Mouse (Mus musculus) ES-E14 (cell line): ENCODE data around the gene Olfr64. TPM values are rescaled to one million over a fixed set of nuclear protein-coding genes. Genes with fewer than 3 reads are reported as not detected.

Source experiments
- DNase-seq: peaks from one replicate; pipeline ENCODE4 v3.0.0-alpha.2; 2013; ENCODE audit warnings: low read depth, low spot score
- H3K27ac ChIP-seq: 2 replicates; pipeline ENCODE4 v1.5.1; 2012; ENCODE audit warnings: low read depth, mild to moderate bottlenecking, low read length, moderate library complexity, mixed read lengths; ENCODE audit not compliant: poor library complexity, insufficient read depth, severe bottlenecking
- H3K36me3 ChIP-seq: 2 replicates; pipeline ENCODE4 v1.6.1; 2012; ENCODE audit warnings: mild to moderate bottlenecking, low read length, moderate library complexity, mixed read lengths; ENCODE audit not compliant: control insufficient read depth, poor library complexity, insufficient read depth, severe bottlenecking
- H3K4me1 ChIP-seq, 2 experiments: fragments of 150-350 bp in 1 of 2; sonication (generic) in 1 of 2; 2 replicates each; pipeline ENCODE4 v1.6.1; 2012; ENCODE audit warnings: low read length in 2 of 2, mild to moderate bottlenecking in 1 of 2, mixed read lengths in 1 of 2; ENCODE audit not compliant: control insufficient read depth in 2 of 2, insufficient read depth in 2 of 2, poor library complexity in 1 of 2
- H3K4me3 ChIP-seq, 2 experiments: fragments of 150-350 bp in 1 of 2; sonication (generic) in 1 of 2; 2 replicates each; pipeline ENCODE4 v1.5.1; 2012; ENCODE audit warnings: low read length in 2 of 2, low read depth in 1 of 2, mild to moderate bottlenecking in 1 of 2, mixed read lengths in 1 of 2; ENCODE audit not compliant: insufficient read depth in 1 of 2, poor library complexity in 1 of 2, severe bottlenecking in 1 of 2
- H3K9ac ChIP-seq: 2 replicates; pipeline ENCODE4 v1.6.1; 2012; ENCODE audit warnings: low read depth, mild to moderate bottlenecking, low read length, mixed read lengths; ENCODE audit not compliant: poor library complexity, insufficient read depth, severe bottlenecking
- H3K9me3 ChIP-seq: fragments of 150-350 bp; sonication (generic); 2 replicates; pipeline ENCODE4 v1.6.1; 2012; ENCODE audit warnings: low read depth, mild to moderate bottlenecking, low read length; ENCODE audit not compliant: control insufficient read depth, insufficient read depth
- CHD2 ChIP-seq: IDR thresholded peaks from 2 replicates; pipeline ENCODE4 v1.6.1; 2014; ENCODE audit warnings: mild to moderate bottlenecking, low read depth, low read length, inconsistent platforms
- HCFC1 ChIP-seq: IDR thresholded peaks from 2 replicates; pipeline ENCODE4 v1.6.1; 2012; ENCODE audit warnings: low read length, inconsistent platforms, borderline replicate concordance; ENCODE audit not compliant: insufficient read depth
- MAFK ChIP-seq: IDR thresholded peaks from 2 replicates; pipeline ENCODE4 v1.6.1; 2014; ENCODE audit warnings: mild to moderate bottlenecking, low read depth, low read length, inconsistent platforms; ENCODE audit not compliant: insufficient read depth
- ZC3H11A ChIP-seq: IDR thresholded peaks from 2 replicates; pipeline ENCODE4 v1.6.1; 2012; ENCODE audit warnings: low read depth, mild to moderate bottlenecking, inconsistent platforms, low read length, borderline replicate concordance
- ZNF384 ChIP-seq: IDR thresholded peaks from 2 replicates; pipeline ENCODE4 v1.6.1; 2012; ENCODE audit warnings: low read depth, low read length, inconsistent platforms
- in situ Hi-C, 2 experiments: fragments of 600-800 bp; cut with MboI; formaldehyde crosslinking; loops; one replicate each; pipeline ENCODE4 v1.15.1; 2025; ENCODE audit warnings: low sequenced_read_pairs in 2 of 2, inconsistent platforms in 1 of 2; ENCODE audit not compliant: unreplicated experiment in 2 of 2
- total RNA-seq: library from RNA; depleted of rRNA; stranded (reverse); fragments of 300-350 nt; gene quantifications from 2 replicates; pipeline ENCODE4 v1.2.3, GENCODE M21; 2012

The Olfr64 gene
- total RNA-seq, 1 experiment, result not detected

DNA sequence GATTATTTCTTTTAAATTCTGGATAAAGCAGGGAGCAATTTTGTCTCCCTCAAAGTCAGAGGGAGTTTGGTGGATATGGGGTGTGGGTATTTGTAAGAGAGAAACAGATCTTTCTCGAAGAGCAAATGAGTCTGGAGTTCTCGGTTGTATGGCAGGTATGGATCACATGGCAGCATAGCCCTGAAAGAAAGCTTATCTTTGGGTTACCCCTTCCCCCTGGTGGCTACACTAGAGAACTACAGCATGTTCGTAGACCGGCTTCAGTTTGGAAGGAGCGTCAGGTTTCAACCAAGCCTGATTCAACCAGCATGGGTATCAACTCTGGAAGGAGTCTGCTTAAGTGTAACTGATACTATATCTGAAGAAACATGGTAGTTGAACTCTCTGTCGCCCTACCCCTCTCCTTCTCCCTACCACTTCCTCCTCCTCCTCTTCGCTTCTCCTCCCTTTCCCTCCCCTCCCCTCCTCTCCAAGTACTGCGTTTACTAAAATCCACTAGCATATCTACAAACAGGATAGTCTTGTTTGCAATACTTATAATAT, 18.8 kb upstream of the Olfr64 start:
- Histone ChIP-seq H3K36me3 (no peaks in the 10 kb centered on the region), H3K9me3 (no peaks in the 10 kb centered on the region), H3K4me1 (no peaks in the 10 kb centered on the region), H3K4me3 (no peak overlapping the region), H3K9ac (no peak overlapping the region), H3K27ac (no peak overlapping the region)
- TF ChIP-seq MAFK (no peak), HCFC1 (no peak), CHD2 (no peak), ZC3H11A (no peak), ZNF384 (no peak)
- peak; percentile 36 for DNase-seq
- in situ Hi-C loops, result no loop called here

DNA sequence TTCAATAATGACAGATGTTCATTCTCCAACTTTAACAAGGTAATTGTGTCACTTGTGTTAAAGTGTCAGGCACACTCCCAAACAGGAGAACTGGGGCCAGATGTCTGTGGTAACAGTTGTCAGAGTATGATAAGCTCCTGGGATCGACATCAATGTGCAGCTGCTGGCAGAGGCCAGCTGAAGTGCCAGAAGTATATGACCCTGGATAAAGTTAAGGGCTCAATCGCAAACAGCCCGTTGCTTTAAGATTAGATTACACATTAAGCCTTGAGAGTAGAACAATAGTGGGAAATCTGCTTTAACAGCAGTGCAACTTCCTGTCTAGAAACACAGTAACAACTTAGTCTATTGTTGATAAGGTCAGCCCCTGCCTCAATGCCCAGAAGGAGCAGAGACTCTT, 15.8 kb upstream of the Olfr64 start:
- TF ChIP-seq MAFK (no peak), HCFC1 (no peak), CHD2 (no peak), ZNF384 (no peak), ZC3H11A (no peak)
- no peaks in the 10 kb centered on the region for H3K36me3 ChIP-seq
- H3K4me3 ChIP-seq, result no peak overlapping the region
- no peak for DNase-seq
- H3K9ac ChIP-seq, result no peak overlapping the region
- H3K27ac ChIP-seq, result no peak overlapping the region
- H3K9me3 ChIP-seq, result no peaks in the 10 kb centered on the region
- H3K4me1 ChIP-seq, result no peaks in the 10 kb centered on the region
- in situ Hi-C loops, result no loop called here

DNA sequence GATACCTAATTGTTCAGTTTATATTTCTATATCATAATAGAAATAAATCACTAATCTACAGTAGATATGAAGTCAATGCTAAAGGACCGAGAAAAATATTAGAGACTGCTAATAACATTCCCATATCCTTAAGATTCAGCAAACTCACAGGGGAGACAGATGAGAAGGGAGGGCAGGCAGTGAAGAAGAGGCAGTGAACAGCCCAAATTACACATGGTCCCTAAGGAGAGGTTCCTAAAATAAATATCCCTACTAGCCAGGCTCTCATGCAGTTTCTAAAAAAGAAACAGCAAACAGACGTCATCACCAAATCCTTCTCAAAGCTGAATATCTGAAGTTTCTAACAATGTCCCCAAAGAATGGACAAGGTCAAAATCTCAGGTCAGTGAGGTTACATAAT, 8.9 kb upstream of the Olfr64 start, which contains the start of gene Olfr65:
Olfr65 (plus strand) TSS at position 301 of the 400 bp plus-strand sequence.
- DNase-seq, result no peak
- Histone ChIP-seq H3K4me1 (no peaks in the 10 kb centered on the region), H3K36me3 (no peaks in the 10 kb centered on the region), H3K9me3 (no peaks in the 10 kb centered on the region), H3K4me3 (no peak within 1 kb of the TSS), H3K27ac (no peak within 1 kb of the TSS), H3K9ac (no peak within 1 kb of the TSS)
- in situ Hi-C loops, result no loop called here
- no peak for TF ChIP-seq ZNF384
- TF ChIP-seq MAFK, result no peak
- TF ChIP-seq CHD2, result no peak
- TF ChIP-seq ZC3H11A, result no peak
- no peak for TF ChIP-seq HCFC1

DNA sequence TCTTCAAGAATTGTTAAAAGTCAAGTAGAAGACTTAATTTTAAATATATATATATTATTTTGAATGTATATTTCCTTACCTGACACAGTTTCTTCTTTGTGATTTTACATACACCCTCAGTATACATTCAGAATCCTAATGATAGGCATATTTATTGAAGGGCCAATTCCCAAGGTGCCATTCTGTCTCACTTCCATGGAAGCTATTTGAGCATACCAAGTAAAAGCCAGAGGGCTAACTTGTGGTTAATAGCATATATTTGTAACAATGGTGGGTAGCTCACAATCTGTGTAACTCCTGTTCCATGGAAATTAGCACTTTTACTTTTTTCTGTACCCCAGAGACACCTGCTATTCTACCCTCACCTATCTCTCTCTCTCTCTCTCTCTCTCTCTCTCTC, 8.1 kb downstream of the Olfr64 start, which contains the start of gene Olfr66:
Olfr66 (minus strand) TSS at position 101 of the 400 bp plus-strand sequence.
- no peak within 1 kb of the TSS for H3K4me3 ChIP-seq
- no peak within 1 kb of the TSS for H3K27ac ChIP-seq
- H3K36me3 ChIP-seq, result no peaks in the 10 kb centered on the region
- no peak within 1 kb of the TSS for H3K9ac ChIP-seq
- TF ChIP-seq HCFC1, result no peak
- no peak for TF ChIP-seq ZC3H11A
- no peak for TF ChIP-seq ZNF384
- no peak for TF ChIP-seq MAFK
- no peak for TF ChIP-seq CHD2
- H3K4me1 ChIP-seq, result no peaks in the 10 kb centered on the region
- H3K9me3 ChIP-seq, result no peaks in the 10 kb centered on the region
- in situ Hi-C loops, result no loop called here
- DNase-seq, result no peak

DNA sequence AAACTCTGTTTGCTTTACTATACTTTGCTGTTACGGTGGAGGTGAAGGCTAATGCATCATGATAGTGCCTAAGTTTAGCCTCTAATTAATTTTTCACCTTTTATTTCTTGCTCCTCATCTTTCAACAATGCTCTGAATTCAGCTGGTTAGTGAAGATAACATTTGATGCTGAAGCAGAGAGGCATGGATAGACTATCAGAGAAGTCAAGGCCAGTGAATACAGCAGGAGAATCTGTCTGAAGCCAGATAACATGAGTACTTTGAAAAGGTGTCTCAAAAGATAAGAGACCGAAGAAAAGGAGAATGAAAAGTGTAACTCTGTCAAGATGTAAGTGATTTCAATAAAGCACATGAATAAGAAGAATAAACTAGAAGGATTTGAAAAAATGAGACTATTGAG, 17.2 kb downstream of the Olfr64 start:
- no peak for DNase-seq
- TF ChIP-seq ZNF384 (no peak), CHD2 (no peak), ZC3H11A (no peak), HCFC1 (no peak), MAFK (no peak)
- Histone ChIP-seq H3K4me3 (no peak overlapping the region), H3K4me1 (no peaks in the 10 kb centered on the region), H3K9ac (no peak overlapping the region), H3K9me3 (no peaks in the 10 kb centered on the region), H3K36me3 (no peaks in the 10 kb centered on the region), H3K27ac (no peak overlapping the region)
- in situ Hi-C loops, result no loop called here
